Comparison of ENCODE assay signal across 22 mouse cellular contexts in the genomic region with DNA sequence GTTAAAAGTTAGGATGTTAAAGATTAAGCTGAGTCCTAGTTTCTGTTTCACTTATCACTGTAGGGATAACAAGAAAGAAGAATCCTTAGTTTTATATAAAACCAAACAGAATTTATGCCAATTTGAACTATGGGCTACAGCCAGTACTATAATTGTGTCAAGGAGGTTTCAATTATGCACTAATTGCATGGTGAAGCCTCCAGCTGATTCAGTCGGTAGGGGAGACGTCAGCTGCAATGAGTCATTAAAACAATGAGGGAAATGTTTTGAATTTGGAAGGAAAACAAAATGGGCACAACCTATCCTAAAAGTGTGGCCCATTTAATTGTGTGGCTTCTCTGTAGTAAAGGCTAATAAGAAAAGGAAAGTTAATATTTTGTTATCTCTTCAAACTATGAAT. TPM values are rescaled to one million over a fixed set of nuclear protein-coding genes. Genes with fewer than 3 reads are reported as not detected.
DNase-seq lines count a peak whose midpoint lies in the region; ATAC-seq lines count a peak whose summit lies in the region.
"Had no signal": no experiment of that assay in that cellular context is flagged by ENCODE, and none has a peak within 500 bp of the region (broad histone marks: within the 10 kb centered on the region; RNA-seq: fewer than 3 reads in every experiment).

No protein-coding gene starts in this region.

- H3K36me3 ChIP-seq in forebrain, embryonic 16.5 days (ENCODE audit: control insufficient read depth, insufficient read depth) = peaks cover 4% of the 10 kb centered on the region; the same call in 1 of the 2 replicates
- peaks cover 12% of the 10 kb centered on the region for H3K36me3 ChIP-seq in forebrain, embryonic 15.5 days

- H3K4me3 ChIP-seq in forebrain, embryonic 16.5 days (replicated peaks; ENCODE audit: low read length) = no peak overlapping the region
- H3K4me3 ChIP-seq in forebrain, embryonic 15.5 days = no peak overlapping the region
- H3K4me3 ChIP-seq: embryonic facial prominence, embryonic 15.5 days; erythroblast, embryonic 14.5 days; heart, adult 2 months; heart, embryonic 15.5 days; kidney, embryonic 15.5 days had no signal

- WGBS in forebrain, embryonic 16.5 days = 2% methylated on average over 2 of the region's 2 CpGs
- WGBS in forebrain, embryonic 15.5 days = 5% methylated on average over 2 of the region's 2 CpGs

- no peaks in the 10 kb centered on the region; the same call in 1 of the 2 replicates for H3K4me1 ChIP-seq in forebrain, embryonic 16.5 days (replicated peaks; ENCODE audit: control insufficient read depth, insufficient read depth, low read length)
- no peaks in the 10 kb centered on the region for H3K4me1 ChIP-seq in forebrain, embryonic 15.5 days
- H3K4me1 ChIP-seq: embryonic facial prominence, embryonic 15.5 days; heart, embryonic 15.5 days; kidney, embryonic 15.5 days had no signal

- H3K27me3 ChIP-seq in forebrain, embryonic 16.5 days (replicated peaks; ENCODE audit: control insufficient read depth, insufficient read depth, low read length) = no peaks in the 10 kb centered on the region
- H3K27me3 ChIP-seq in forebrain, embryonic 15.5 days = no peaks in the 10 kb centered on the region
- H3K27me3 ChIP-seq: embryonic facial prominence, embryonic 15.5 days; heart, embryonic 15.5 days; kidney, embryonic 15.5 days had no signal

- no peak overlapping the region for H3K9ac ChIP-seq in forebrain, embryonic 16.5 days (replicated peaks; ENCODE audit: low read depth, low read length)
- no peak overlapping the region for H3K9ac ChIP-seq in forebrain, embryonic 15.5 days (replicated peaks)
- H3K9ac ChIP-seq: embryonic facial prominence, embryonic 15.5 days; forebrain, postnatal 0 days; heart, embryonic 15.5 days; hindbrain, embryonic 14.5 days; kidney, embryonic 15.5 days had no signal

- peak; percentile 12 for DNase-seq in cerebellum, adult 9-10 months
- DNase-seq in cerebellum, postnatal 25 days = no peak
- peak; percentile 78 for DNase-seq in Muller cell, postnatal 12 days (ENCODE audit: inconsistent ontology term)
- DNase-seq in brain, adult 2 months (ENCODE audit: low read depth, low spot score) = peak; percentile 57
- DNase-seq in left cerebral cortex, adult 18-20 months (ENCODE audit: low spot score in 2 of 2) = no peak
- DNase-seq: adrenal gland, postnatal 25 days; cerebellum, adult 11-12 months; cerebellum, adult 9-11 months; forebrain, postnatal 0 days; gastrocnemius, postnatal 14 days; heart, adult 2 months; heart, postnatal 14 days; kidney, adult 2 months had no signal

- no peak overlapping the region for H3K27ac ChIP-seq in forebrain, embryonic 16.5 days (ENCODE audit: low read length)
- H3K27ac ChIP-seq in forebrain, embryonic 15.5 days (replicated peaks) = no peak overlapping the region
- H3K27ac ChIP-seq: embryonic facial prominence, embryonic 15.5 days; heart, adult 2 months; heart, embryonic 15.5 days; hindbrain, embryonic 14.5 days; kidney, embryonic 15.5 days had no signal

- H3K9me3 ChIP-seq in forebrain, embryonic 16.5 days (ENCODE audit: control insufficient read depth, low read length) = no peaks in the 10 kb centered on the region
- no peaks in the 10 kb centered on the region for H3K9me3 ChIP-seq in forebrain, embryonic 15.5 days
- H3K9me3 ChIP-seq: embryonic facial prominence, embryonic 15.5 days; heart, embryonic 15.5 days; kidney, embryonic 15.5 days had no signal

- no peak overlapping the region for H3K4me2 ChIP-seq in forebrain, embryonic 16.5 days (ENCODE audit: low read length)
- no peak overlapping the region for H3K4me2 ChIP-seq in forebrain, embryonic 15.5 days (replicated peaks)
- H3K4me2 ChIP-seq: embryonic facial prominence, embryonic 15.5 days; heart, embryonic 11.5 days; heart, embryonic 15.5 days; hindbrain, embryonic 14.5 days; kidney, embryonic 15.5 days had no signal

- ATAC-seq in forebrain, embryonic 16.5 days = peak; percentile 52; the same call in 1 of the 2 replicates
- ATAC-seq in forebrain, embryonic 15.5 days (replicated peaks) = no peak; the same call in 1 of the 2 replicates
- ATAC-seq: forebrain, postnatal 0 days; intestine, embryonic 16.5 days had no signal

RNA-seq across cellular contexts. Expression of a gene that starts 20.7 kb away (rescaled TPM):
- 11.1 and 12.8 TPM in 2 replicates for polyA plus RNA-seq in forebrain, embryonic 16.5 days (2015; fragmentation: Nextera tagmentation; extraction: Ambion mirVana)
- polyA plus RNA-seq in forebrain, embryonic 15.5 days (2015; fragmentation: Nextera tagmentation; extraction: Ambion mirVana) = 6.8 and 7.6 TPM in 2 replicates
- 10 to 100 TPM; 14.7 to 16.5 TPM for total RNA-seq in left cerebral cortex, adult 18-20 months (2021)

Comparison
In these comparisons a context has a peak if more than half of its experiments do, and no peak if none do; other contexts are left out.
1. DNase-seq: peak in cerebellum, adult 9-10 months (single experiment), Muller cell, postnatal 12 days (single experiment) and brain, adult 2 months (single experiment); none in cerebellum, postnatal 25 days (0 of 2) and left cerebral cortex, adult 18-20 months (0 of 2).